10 mouse cellular contexts compared by ENCODE assay signal in genomic region chr2:26066527-26066926, GRCm38 (mm10). TPM values are rescaled to one million over a fixed set of nuclear protein-coding genes. Genes with fewer than 3 reads are reported as not detected.
DNase-seq lines count a peak whose midpoint lies in the region; ATAC-seq lines count a peak whose summit lies in the region.
"Had no signal": no experiment of that assay in that cellular context is flagged by ENCODE, and none has a peak within 500 bp of the region (broad histone marks: within the 10 kb centered on the region; RNA-seq: fewer than 3 reads in every experiment).

No protein-coding gene starts in this region.

- peak overlapping the region; percentile 30; the same call in 1 of the 2 replicates for H3K27ac ChIP-seq in forebrain, embryonic 10.5 days
- H3K27ac ChIP-seq in forebrain, embryonic 11.5 days (ENCODE audit: low read depth, low read length): no peak overlapping the region
- H3K27ac ChIP-seq: liver, embryonic 14.5 days had no signal

- no peak for ATAC-seq in forebrain, embryonic 11.5 days (replicated peaks; ENCODE audit: low FRiP score)
- peak; percentile 79 for ATAC-seq in frontal cortex, adult (ENCODE audit: low TSS enrichment)

- H3K4me1 ChIP-seq in forebrain, embryonic 10.5 days: peaks cover 13% of the 10 kb centered on the region
- H3K4me1 ChIP-seq in forebrain, embryonic 11.5 days (replicated peaks; ENCODE audit: control insufficient read depth, insufficient read depth, low read length): peaks cover 2% of the 10 kb centered on the region; the same call in 1 of the 2 replicates

- H3K27me3 ChIP-seq in forebrain, embryonic 10.5 days (ENCODE audit: poor library complexity, severe bottlenecking): no peaks in the 10 kb centered on the region
- no peaks in the 10 kb centered on the region for H3K27me3 ChIP-seq in forebrain, embryonic 11.5 days (ENCODE audit: control insufficient read depth, insufficient read depth, low read length)
- H3K27me3 ChIP-seq: Patski had no signal

- H3K4me3 ChIP-seq in forebrain, embryonic 10.5 days: no peak overlapping the region
- no peak overlapping the region for H3K4me3 ChIP-seq in forebrain, embryonic 11.5 days (ENCODE audit: low read depth, low read length)

- H3K4me2 ChIP-seq in forebrain, embryonic 11.5 days (ENCODE audit: low read depth, low read length, severe bottlenecking): no peak overlapping the region

- DNase-seq in forebrain, embryonic 10.5 days (ENCODE audit: extremely low spot score, low spot score): no peak
- DNase-seq in forebrain, embryonic 11.5 days (ENCODE audit: low spot score): no peak
- DNase-seq in layer of hippocampus, postnatal 36 days: peak; percentile 56 to 64
- peak; percentile 91 to 93 for DNase-seq in right cerebral cortex, adult 2 months (ENCODE audit: low spot score in 2 of 2)
- no peak for DNase-seq in T-cell, adult 2 months (ENCODE audit: low spot score)
- no peak for DNase-seq in ovary, postnatal 36 days (ENCODE audit: low spot score)
- DNase-seq in ovary, postnatal 10 days (ENCODE audit: low spot score): no peak

- no peaks in the 10 kb centered on the region for H3K36me3 ChIP-seq in forebrain, embryonic 10.5 days (replicated peaks)
- no peaks in the 10 kb centered on the region for H3K36me3 ChIP-seq in forebrain, embryonic 11.5 days (ENCODE audit: control insufficient read depth, insufficient read depth, low read length)

- H3K9me3 ChIP-seq in forebrain, embryonic 10.5 days: no peaks in the 10 kb centered on the region
- no peaks in the 10 kb centered on the region for H3K9me3 ChIP-seq in forebrain, embryonic 11.5 days (ENCODE audit: control insufficient read depth, low read length)

- WGBS in forebrain, embryonic 10.5 days: 87% methylated on average over 14 of the region's 14 CpGs
- 79% methylated on average over 14 of the region's 14 CpGs for WGBS in forebrain, embryonic 11.5 days

- H3K9ac ChIP-seq in forebrain, embryonic 11.5 days (ENCODE audit: low read length): no peak overlapping the region
- H3K9ac ChIP-seq: liver, embryonic 14.5 days had no signal

RNA-seq across cellular contexts. Expression of gene Ubac1, which starts 45.0 kb away (rescaled TPM):
- polyA plus RNA-seq in forebrain, embryonic 10.5 days (2016; fragmentation: Nextera tagmentation; extraction: Ambion mirVana): 85.3 and 86.2 TPM in 2 replicates
- 91.7 and 99.4 TPM in 2 replicates for polyA plus RNA-seq in forebrain, embryonic 11.5 days (2014; fragmentation: Nextera tagmentation; extraction: Ambion mirVana)
- total RNA-seq in layer of hippocampus, postnatal 36 days (2021): 10 to 100 TPM; 57.7 to 59.0 TPM

RNA-seq across cellular contexts. Expression of gene Nacc2, which starts 56.5 kb away (rescaled TPM):
- 4.9 and 5.8 TPM in 2 replicates for polyA plus RNA-seq in forebrain, embryonic 10.5 days (2016; fragmentation: Nextera tagmentation; extraction: Ambion mirVana)
- 6.5 and 8.6 TPM in 2 replicates for polyA plus RNA-seq in forebrain, embryonic 11.5 days (2014; fragmentation: Nextera tagmentation; extraction: Ambion mirVana)
- total RNA-seq in layer of hippocampus, postnatal 36 days (2021): 10 to 100 TPM; 60.6 to 66.8 TPM

Comparison
In these comparisons a context has a peak if more than half of its experiments do, and no peak if none do; other contexts are left out.
1. DNase-seq: peak in layer of hippocampus, postnatal 36 days (2 of 2) and right cerebral cortex, adult 2 months (2 of 2); none in forebrain, embryonic 10.5 days (single experiment), forebrain, embryonic 11.5 days (single experiment), T-cell, adult 2 months (single experiment), ovary, postnatal 36 days (single experiment) and ovary, postnatal 10 days (single experiment).